Mouse (Mus musculus): ENCODE measurements around the gene Atp2c2. TPM values are rescaled to one million over a fixed set of nuclear protein-coding genes. Genes with fewer than 3 reads are reported as not detected.
A peak's percentile ranks its signal among the peaks of the same experiment; 100 is the strongest.

Gene Atp2c2
- polyA plus RNA-seq, 1 experiment: 4.8 TPM

DNA sequence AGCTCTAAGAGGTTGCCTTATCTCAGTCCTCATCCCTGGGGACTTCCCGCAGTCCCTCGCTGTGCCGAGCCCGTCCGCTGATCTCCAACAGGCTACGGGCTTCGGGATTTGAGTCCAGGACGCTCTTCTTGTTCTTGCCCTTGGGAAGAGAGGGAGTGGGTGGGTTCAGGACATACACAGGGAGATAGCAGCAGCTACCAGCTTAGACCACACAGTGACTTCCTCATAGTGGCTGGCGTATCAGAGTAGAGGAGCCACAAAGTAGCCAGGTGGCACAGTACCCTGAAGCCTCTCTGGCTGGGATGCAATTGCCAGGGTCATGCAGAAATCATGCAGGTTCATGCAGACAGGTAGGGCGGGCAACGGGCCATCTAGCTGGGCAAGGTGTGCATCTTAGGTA lies 61.9 kb downstream of the Atp2c2 start:
- Histone ChIP-seq H3K27me3 (ENCODE audit: control insufficient read depth, insufficient read depth, low read length) (no peaks in the 10 kb centered on the region), H3K4me1 (ENCODE audit: control insufficient read depth, insufficient read depth, insufficient read length, low read length) (peaks cover 4% of the 10 kb centered on the region; the same call in 1 of the 2 replicates), H3K27ac (ENCODE audit: insufficient read depth, low read depth, low read length) (no peak overlapping the region), H3K4me3 (ENCODE audit: low read depth, low read length) (no peak overlapping the region), H3K36me3 (ENCODE audit: control insufficient read depth, insufficient read depth, low read length) (peaks cover 9% of the 10 kb centered on the region)
- 91% methylated on average over 11 of the region's 11 CpGs for WGBS
- no peak for TF ChIP-seq POLR2A (IDR thresholded peaks at IDR 0.05; ENCODE audit: low read depth, low read length)
- no peak for TF ChIP-seq CTCF (IDR thresholded peaks at IDR 0.05; ENCODE audit: extremely low read depth, insufficient read length, insufficient replicate concordance, low read depth, low read length)

DNA sequence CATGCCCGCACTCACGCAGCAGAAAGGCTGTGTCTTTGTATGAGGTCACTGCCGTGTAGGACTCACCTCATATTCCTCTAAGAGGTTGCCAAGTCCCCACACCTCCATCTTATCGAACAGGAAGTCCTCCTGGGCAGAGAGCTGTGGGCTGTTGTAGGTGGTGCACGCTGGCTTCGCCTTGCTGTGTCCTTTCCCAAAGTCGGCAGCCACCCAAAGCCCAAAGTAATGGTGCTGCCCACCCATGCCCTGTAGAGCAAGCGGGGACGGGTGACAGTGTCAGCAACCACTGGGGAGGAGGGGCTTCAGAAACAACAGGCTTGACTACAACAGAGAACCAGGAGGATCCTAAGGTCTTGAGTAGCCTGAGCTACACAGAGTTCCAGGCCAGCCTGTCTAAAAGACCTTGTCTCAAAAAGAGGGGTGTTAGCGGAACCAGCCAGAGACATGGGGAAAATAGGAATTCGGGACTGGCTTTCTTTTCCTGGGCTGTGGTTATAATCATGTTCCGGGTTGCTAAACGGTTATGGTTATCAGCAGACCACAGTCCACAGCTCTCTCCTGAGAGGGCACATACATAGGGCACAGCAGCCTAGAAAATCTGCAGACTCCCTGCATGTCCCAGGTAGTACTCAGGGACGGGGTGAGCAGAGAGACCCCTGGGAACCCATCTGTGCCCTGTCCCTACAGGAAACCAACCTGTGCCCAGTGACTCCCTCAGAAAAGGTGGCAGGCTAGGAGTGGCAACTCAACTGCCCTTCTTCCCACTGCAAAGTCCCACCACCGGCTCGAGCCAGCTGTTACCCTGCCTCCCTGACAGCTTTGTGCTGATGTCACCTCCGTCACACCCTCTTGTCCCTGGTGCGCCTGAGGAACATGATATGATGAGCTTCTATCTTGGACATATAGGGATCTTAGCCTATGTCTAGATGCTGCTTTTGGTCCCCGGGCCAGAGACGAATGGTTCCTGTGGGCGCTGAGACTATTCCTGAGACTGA lies 62.7 kb downstream of the Atp2c2 start:
- H3K4me3 ChIP-seq (ENCODE audit: low read depth, low read length): no peak overlapping the region
- H3K36me3 ChIP-seq (ENCODE audit: control insufficient read depth, insufficient read depth, low read length): peaks cover 14% of the 10 kb centered on the region
- TF ChIP-seq POLR2A (IDR thresholded peaks at IDR 0.05; ENCODE audit: low read depth, low read length): no peak
- no peak for TF ChIP-seq CTCF (IDR thresholded peaks at IDR 0.05; ENCODE audit: extremely low read depth, insufficient read length, insufficient replicate concordance, low read depth, low read length)
- WGBS: 84% methylated on average over 21 of the region's 21 CpGs
- no peaks in the 10 kb centered on the region for H3K27me3 ChIP-seq (ENCODE audit: control insufficient read depth, insufficient read depth, low read length)
- H3K27ac ChIP-seq (ENCODE audit: insufficient read depth, low read depth, low read length): no peak overlapping the region
- H3K4me1 ChIP-seq (ENCODE audit: control insufficient read depth, insufficient read depth, insufficient read length, low read length): peaks cover 4% of the 10 kb centered on the region; the same call in 1 of the 2 replicates

- peaks cover 24% of the 10 kb centered on the region for H3K36me3 ChIP-seq (ENCODE audit: control insufficient read depth, insufficient read depth, low read length)
- peaks cover 4% of the 10 kb centered on the region; the same call in 1 of the 2 replicates for H3K4me1 ChIP-seq (ENCODE audit: control insufficient read depth, insufficient read depth, insufficient read length, low read length)
- H3K4me3 ChIP-seq (ENCODE audit: low read depth, low read length): no peak overlapping the region
- TF ChIP-seq POLR2A (IDR thresholded peaks at IDR 0.05; ENCODE audit: low read depth, low read length): no peak
- TF ChIP-seq CTCF (IDR thresholded peaks at IDR 0.05; ENCODE audit: extremely low read depth, insufficient read length, insufficient replicate concordance, low read depth, low read length): no peak
- H3K27me3 ChIP-seq (ENCODE audit: control insufficient read depth, insufficient read depth, low read length): no peaks in the 10 kb centered on the region
- 90% methylated on average over 10 of the region's 10 CpGs for WGBS
- H3K27ac ChIP-seq (ENCODE audit: insufficient read depth, low read depth, low read length): no peak overlapping the region
These were observed 65.5 kb downstream of the Atp2c2 start for GRCm38 (mm10) chr8:119765311-119765710.

- no peak for TF ChIP-seq CTCF (IDR thresholded peaks at IDR 0.05; ENCODE audit: extremely low read depth, insufficient read length, insufficient replicate concordance, low read depth, low read length)
- TF ChIP-seq POLR2A (IDR thresholded peaks at IDR 0.05; ENCODE audit: low read depth, low read length): no peak
- WGBS: 75% methylated on average over 22 of the region's 22 CpGs
- peaks cover 22% of the 10 kb centered on the region for H3K36me3 ChIP-seq (ENCODE audit: control insufficient read depth, insufficient read depth, low read length)
These were observed 66.1 kb downstream of the Atp2c2 start for GRCm38 (mm10) chr8:119765761-119766444.

GRCm38 (mm10) chr8:119776668-119777245 lies 76.9 kb downstream of the Atp2c2 start:
- 83% methylated on average over 7 of the region's 7 CpGs for WGBS
- H3K4me3 ChIP-seq (ENCODE audit: low read depth, low read length): no peak overlapping the region
- H3K4me1 ChIP-seq (ENCODE audit: control insufficient read depth, insufficient read depth, insufficient read length, low read length): peaks cover 20% of the 10 kb centered on the region
- no peak for TF ChIP-seq CTCF (IDR thresholded peaks at IDR 0.05; ENCODE audit: extremely low read depth, insufficient read length, insufficient replicate concordance, low read depth, low read length)
- no peak for TF ChIP-seq POLR2A (IDR thresholded peaks at IDR 0.05; ENCODE audit: low read depth, low read length)
- H3K27me3 ChIP-seq (ENCODE audit: control insufficient read depth, insufficient read depth, low read length): no peaks in the 10 kb centered on the region
- peaks cover 2% of the 10 kb centered on the region; the same call in 1 of the 2 replicates for H3K36me3 ChIP-seq (ENCODE audit: control insufficient read depth, insufficient read depth, low read length)
- no peak overlapping the region for H3K27ac ChIP-seq (ENCODE audit: insufficient read depth, low read depth, low read length)

More at GRCm38 (mm10) chr8:119765761-119766444, 66.1 kb downstream of the Atp2c2 start:
- Histone ChIP-seq H3K4me1 (ENCODE audit: control insufficient read depth, insufficient read depth, insufficient read length, low read length) (peaks cover 4% of the 10 kb centered on the region; the same call in 1 of the 2 replicates), H3K27ac (ENCODE audit: insufficient read depth, low read depth, low read length) (no peak overlapping the region), H3K4me3 (ENCODE audit: low read depth, low read length) (no peak overlapping the region), H3K27me3 (ENCODE audit: control insufficient read depth, insufficient read depth, low read length) (no peaks in the 10 kb centered on the region)

- TF ChIP-seq CTCF (IDR thresholded peaks at IDR 0.05; ENCODE audit: extremely low read depth, insufficient read length, insufficient replicate concordance, low read depth, low read length) (no peak), POLR2A (IDR thresholded peaks at IDR 0.05; ENCODE audit: low read depth, low read length) (no peak)
- peaks cover 20% of the 10 kb centered on the region for H3K4me1 ChIP-seq (ENCODE audit: control insufficient read depth, insufficient read depth, insufficient read length, low read length)
- 4% methylated on average over 7 of the region's 7 CpGs for WGBS
- no peaks in the 10 kb centered on the region for H3K27me3 ChIP-seq (ENCODE audit: control insufficient read depth, insufficient read depth, low read length)
- peak overlapping the region; percentile 72 for H3K4me3 ChIP-seq (ENCODE audit: low read depth, low read length)
- no peaks in the 10 kb centered on the region for H3K36me3 ChIP-seq (ENCODE audit: control insufficient read depth, insufficient read depth, low read length)
- H3K27ac ChIP-seq (ENCODE audit: insufficient read depth, low read depth, low read length): peak overlapping the region; percentile 53
These were observed 78.0 kb downstream of the Atp2c2 start for GRCm38 (mm10) chr8:119777765-119778164.
